Mouse (Mus musculus) C2C12 (cell line): ENCODE data around the gene Dgcr6. TPM values are rescaled to one million over a fixed set of nuclear protein-coding genes. Genes with fewer than 3 reads are reported as not detected.

Source experiments
- H3K27me3 ChIP-seq: one replicate; pipeline ENCODE4 v1.6.1; 2011; ENCODE audit not compliant: control insufficient read depth, insufficient read depth, insufficient read length
- H3K36me3 ChIP-seq: one replicate; pipeline ENCODE4 v1.6.1; 2011; ENCODE audit not compliant: control insufficient read depth, insufficient read depth
- H3K4me3 ChIP-seq: one replicate; pipeline ENCODE4 v1.5.1; 2011; ENCODE audit warnings: mild to moderate bottlenecking, control low read depth; ENCODE audit not compliant: poor library complexity, insufficient read depth, severe bottlenecking
- H3K79me2 ChIP-seq: one replicate; pipeline ENCODE4 v1.6.1; 2011; ENCODE audit not compliant: control insufficient read depth, insufficient read depth
- H3K79me3 ChIP-seq: one replicate; pipeline ENCODE4 v1.6.1; 2011; ENCODE audit warnings: low read depth, control low read depth
- H3ac ChIP-seq: one replicate; pipeline ENCODE3; 2011; ENCODE audit warnings: low read depth; ENCODE audit not compliant: control insufficient read depth, insufficient read length
- CEBPB ChIP-seq: IDR thresholded peaks from one replicate; pipeline ENCODE4 v1.6.1; 2011; ENCODE audit warnings: low read depth, mild to moderate bottlenecking, control low read depth, moderate library complexity
- CTCF ChIP-seq: IDR thresholded peaks from one replicate; pipeline ENCODE4 v1.5.1; 2011; ENCODE audit not compliant: control insufficient read depth, insufficient read depth, insufficient read length
- FOSL1 ChIP-seq: IDR thresholded peaks from one replicate; pipeline ENCODE4 v1.8.0; 2011; ENCODE audit warnings: mild to moderate bottlenecking, low read length; ENCODE audit not compliant: poor library complexity, insufficient read depth, severe bottlenecking
- MAX ChIP-seq: IDR thresholded peaks from one replicate; pipeline ENCODE4 v1.6.1; 2011; ENCODE audit warnings: mild to moderate bottlenecking, control low read depth
- MYOD1 ChIP-seq: IDR thresholded peaks from one replicate; pipeline ENCODE4 v1.6.1; 2011; ENCODE audit warnings: low read depth; ENCODE audit not compliant: control insufficient read depth, insufficient read length
- MYOG ChIP-seq: IDR thresholded peaks from one replicate; pipeline ENCODE4 v1.6.1; 2011; ENCODE audit not compliant: control insufficient read depth, insufficient read length; ENCODE audit errors: extremely low read depth
- USF1 ChIP-seq: IDR thresholded peaks from one replicate; pipeline ENCODE4 v1.6.1; 2011; ENCODE audit warnings: low read depth, mild to moderate bottlenecking, control low read depth, moderate library complexity
- polyA plus RNA-seq: library from polyadenylated mRNA; unstranded; fragments of >200 nt; fragmentation: generic; extraction: Trizol; gene quantifications from one replicate; pipeline ENCODE4 v1.2.1, GENCODE M21; 2012; ENCODE audit warnings: missing spikeins

Dgcr6 gene
- polyA plus RNA-seq, 1 experiment: 71.1 TPM

- TF ChIP-seq CTCF (no peak), MAX (no peak), USF1 (no peak), CEBPB (no peak), MYOD1 (no peak), FOSL1 (no peak), MYOG (no peak)
- no peak overlapping the region for H3K4me3 ChIP-seq
- H3K79me2 ChIP-seq: no peaks in the 10 kb centered on the region
- H3K27me3 ChIP-seq: peaks cover 32% of the 10 kb centered on the region
- H3K79me3 ChIP-seq: no peaks in the 10 kb centered on the region
- H3K36me3 ChIP-seq: no peaks in the 10 kb centered on the region
- H3ac ChIP-seq: no peak overlapping the region
These were observed 65.6 kb downstream of the Dgcr6 start for GRCm38 (mm10) chr16:18118285-18118684.

- TF ChIP-seq MYOG (no peak), FOSL1 (no peak), USF1 (no peak), CEBPB (no peak), MYOD1 (no peak), CTCF (peak; percentile 40)
- Histone ChIP-seq H3ac (no peak overlapping the region), H3K79me2 (no peaks in the 10 kb centered on the region), H3K36me3 (no peaks in the 10 kb centered on the region), H3K27me3 (peaks cover 31% of the 10 kb centered on the region), H3K4me3 (no peak overlapping the region), H3K79me3 (no peaks in the 10 kb centered on the region)
These were observed 66.5 kb downstream of the Dgcr6 start for GRCm38 (mm10) chr16:18119031-18119730.

Other genes starting within 250 kb of the Dgcr6 start
- not detected for gene B830017H08Rik, start 219.7 kb upstream of the Dgcr6 start, polyA plus RNA-seq
- gene Car15, start 214.5 kb upstream of the Dgcr6 start, polyA plus RNA-seq: 0.66 TPM
- 0.06 TPM for gene Gm20518, start 161.2 kb upstream of the Dgcr6 start, polyA plus RNA-seq
- 0.05 TPM for gene Tssk1, start 158.6 kb upstream of the Dgcr6 start, polyA plus RNA-seq
- gene Dgcr2, start 154.3 kb upstream of the Dgcr6 start, polyA plus RNA-seq: 41.9 TPM
- gene Tssk2, start 154.2 kb upstream of the Dgcr6 start, polyA plus RNA-seq: 0.05 TPM
- gene Ess2, start 141.5 kb upstream of the Dgcr6 start, polyA plus RNA-seq: 21.2 TPM
- not detected for gene Gsc2, start 137.8 kb upstream of the Dgcr6 start, polyA plus RNA-seq
- 57.3 TPM for gene Slc25a1, start 124.6 kb upstream of the Dgcr6 start, polyA plus RNA-seq
- not detected for gene Vpreb2, start 72.4 kb upstream of the Dgcr6 start, polyA plus RNA-seq
- 7.3 TPM for gene Prodh, start 37.3 kb downstream of the Dgcr6 start, polyA plus RNA-seq
- gene Rtn4r, start 74.8 kb downstream of the Dgcr6 start, polyA plus RNA-seq: 0.11 TPM
- gene Ccdc188, start 165.0 kb downstream of the Dgcr6 start, polyA plus RNA-seq: 0.04 TPM
- 37.4 TPM for gene Zdhhc8, start 182.3 kb downstream of the Dgcr6 start, polyA plus RNA-seq
- 79.2 TPM for gene Trmt2a, start 195.8 kb downstream of the Dgcr6 start, polyA plus RNA-seq
- gene Ranbp1, start 195.9 kb downstream of the Dgcr6 start, polyA plus RNA-seq: 422 TPM
- gene Gm49776, start 205.5 kb downstream of the Dgcr6 start, polyA plus RNA-seq: 0.46 TPM
- 22.0 TPM for gene Dgcr8, start 236.4 kb downstream of the Dgcr6 start, polyA plus RNA-seq